Mouse (Mus musculus): Measurements from ENCODE around the gene Moxd2.

DNA sequence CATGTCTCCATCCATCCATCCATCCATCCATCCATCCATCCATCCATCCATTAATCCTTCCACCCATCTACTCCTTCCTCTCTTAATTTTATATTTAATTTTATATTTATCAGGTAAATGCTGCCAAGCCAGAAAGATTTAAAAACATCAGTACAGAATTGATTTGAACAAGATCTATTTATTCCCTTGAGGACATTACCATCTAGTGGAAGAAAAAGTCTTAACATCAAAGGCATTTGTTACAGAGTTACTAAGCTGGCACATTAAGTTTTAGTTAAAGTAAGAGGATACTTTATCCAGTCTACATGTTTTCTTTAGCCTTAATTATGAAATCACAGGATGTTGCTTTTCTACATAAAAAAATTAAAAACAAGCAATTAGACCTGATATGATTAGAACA is 42.0 kb downstream of the Moxd2 start:
- TF ChIP-seq CTCF (IDR thresholded peaks at IDR 0.05; ENCODE audit: extremely low read depth, insufficient read length, insufficient replicate concordance, low read depth, low read length) = no peak
- TF ChIP-seq POLR2A (IDR thresholded peaks at IDR 0.05; ENCODE audit: low read depth, low read length) = no peak
